Mouse (Mus musculus): ENCODE measurements at regions not wholly inside any gene's neighbourhood (a gene's known extent, or its start where the extent isn't known, plus 50 kb on each side); places are given as distances from the start of the nearest gene placed in this dataset.
A peak's percentile ranks its signal among the peaks of the same experiment; 100 is the strongest.
"Not testable (repeated sequence)": the region's sequence is repeated elsewhere in the genome, so short reads cannot be mapped to it uniquely, and the experiment has no call there.

- Histone ChIP-seq H3K36me3 (ENCODE audit: control insufficient read depth, insufficient read depth, low read length) (no peaks in the 10 kb centered on the region), H3K4me2 (no peak overlapping the region), H3K4me1 (ENCODE audit: control insufficient read depth, insufficient read depth, low read length) (no peaks in the 10 kb centered on the region), H3K27ac (ENCODE audit: low read depth, low read length) (no peak overlapping the region), H3K4me3 (ENCODE audit: low read depth, low read length) (no peak overlapping the region), H3K9ac (ENCODE audit: low read length) (no peak overlapping the region), H3K9me3 (ENCODE audit: control insufficient read depth, low read length) (no peaks in the 10 kb centered on the region), H3K27me3 (ENCODE audit: control insufficient read depth, insufficient read depth, low read length) (no peaks in the 10 kb centered on the region)
- no peak for DNase-seq (ENCODE audit: low spot score, missing footprints)
- no peak for ATAC-seq (ENCODE audit: low FRiP score)
- WGBS = 74% methylated on average over 4 of the region's 4 CpGs
Observed at GRCm38 (mm10) chr11:63238655-63239054, 109.9 kb downstream of the Pmp22 start.

- peaks cover 24% of the 10 kb centered on the region for H3K4me1 ChIP-seq (ENCODE audit: control insufficient read depth, insufficient read depth, low read length)
- no peak overlapping the region for H3K4me2 ChIP-seq
- DNase-seq (ENCODE audit: low spot score, missing footprints) (peak; percentile 85), ATAC-seq (ENCODE audit: low FRiP score) (no peak)
- no peak overlapping the region for H3K9ac ChIP-seq (ENCODE audit: low read length)
- WGBS = 57% methylated on average over 9 of the region's 9 CpGs
- H3K9me3 ChIP-seq (ENCODE audit: control insufficient read depth, low read length) = no peaks in the 10 kb centered on the region
- no peak overlapping the region for H3K27ac ChIP-seq (ENCODE audit: low read depth, low read length)
- H3K36me3 ChIP-seq (ENCODE audit: control insufficient read depth, insufficient read depth, low read length) = no peaks in the 10 kb centered on the region
- H3K4me3 ChIP-seq (ENCODE audit: low read depth, low read length) = no peak overlapping the region
- no peaks in the 10 kb centered on the region for H3K27me3 ChIP-seq (ENCODE audit: control insufficient read depth, insufficient read depth, low read length)
Observed at GRCm38 (mm10) chr11:63243906-63244416, 115.2 kb downstream of the Pmp22 start.

- Histone ChIP-seq H3K9me3 (ENCODE audit: control insufficient read depth, low read length) (no peaks in the 10 kb centered on the region), H3K27me3 (ENCODE audit: control insufficient read depth, insufficient read depth, low read length) (no peaks in the 10 kb centered on the region), H3K36me3 (ENCODE audit: control insufficient read depth, insufficient read depth, low read length) (no peaks in the 10 kb centered on the region), H3K4me1 (ENCODE audit: control insufficient read depth, insufficient read depth, low read length) (peaks cover 24% of the 10 kb centered on the region), H3K27ac (ENCODE audit: low read depth, low read length) (0 out of 2 replicates have a peak overlapping the region, but pooled peaks have one; percentile 25), H3K9ac (ENCODE audit: low read length) (no peak overlapping the region), H3K4me2 (no peak overlapping the region), H3K4me3 (ENCODE audit: low read depth, low read length) (no peak overlapping the region)
- ATAC-seq (ENCODE audit: low FRiP score) (0 out of 2 replicates have a peak, but pooled peaks have one; percentile 48), DNase-seq (ENCODE audit: low spot score, missing footprints) (no peak)
- WGBS = 71% methylated on average over 6 of the region's 6 CpGs
Observed at GRCm38 (mm10) chr11:63245041-63245440, 116.3 kb downstream of the Pmp22 start.

GRCm38 (mm10) chr11:63246052-63246661 is 117.4 kb downstream of the Pmp22 start:
- 28% methylated on average over 9 of the region's 9 CpGs for WGBS
- peak overlapping the region; percentile 40 for H3K27ac ChIP-seq (ENCODE audit: low read depth, low read length)
- H3K4me1 ChIP-seq (ENCODE audit: control insufficient read depth, insufficient read depth, low read length) = peaks cover 24% of the 10 kb centered on the region
- H3K27me3 ChIP-seq (ENCODE audit: control insufficient read depth, insufficient read depth, low read length) = no peaks in the 10 kb centered on the region
- DNase-seq (ENCODE audit: low spot score, missing footprints) = peak; percentile 91
- no peak overlapping the region for H3K9ac ChIP-seq (ENCODE audit: low read length)
- no peak overlapping the region for H3K4me3 ChIP-seq (ENCODE audit: low read depth, low read length)
- H3K36me3 ChIP-seq (ENCODE audit: control insufficient read depth, insufficient read depth, low read length) = no peaks in the 10 kb centered on the region
- peak; percentile 58 for ATAC-seq (ENCODE audit: low FRiP score)
- H3K9me3 ChIP-seq (ENCODE audit: control insufficient read depth, low read length) = no peaks in the 10 kb centered on the region
- H3K4me2 ChIP-seq = no peak overlapping the region

GRCm38 (mm10) chr11:63252012-63252856 is 123.5 kb downstream of the Pmp22 start:
- no peaks in the 10 kb centered on the region for H3K9me3 ChIP-seq (ENCODE audit: control insufficient read depth, low read length)
- ATAC-seq (ENCODE audit: low FRiP score) = no peak
- H3K27ac ChIP-seq (ENCODE audit: low read depth, low read length) = no peak overlapping the region
- H3K36me3 ChIP-seq (ENCODE audit: control insufficient read depth, insufficient read depth, low read length) = no peaks in the 10 kb centered on the region
- H3K4me1 ChIP-seq (ENCODE audit: control insufficient read depth, insufficient read depth, low read length) = no peaks in the 10 kb centered on the region
- no peaks in the 10 kb centered on the region for H3K27me3 ChIP-seq (ENCODE audit: control insufficient read depth, insufficient read depth, low read length)
- no peak for DNase-seq (ENCODE audit: low spot score, missing footprints)
- no peak overlapping the region for H3K4me3 ChIP-seq (ENCODE audit: low read depth, low read length)
- no peak overlapping the region for H3K4me2 ChIP-seq
- WGBS = 87% methylated on average over 8 of the region's 8 CpGs
- H3K9ac ChIP-seq (ENCODE audit: low read length) = no peak overlapping the region

GRCm38 (mm10) chr11:63252968-63253602 is 124.3 kb downstream of the Pmp22 start:
- Histone ChIP-seq H3K4me3 (ENCODE audit: low read depth, low read length) (no peak overlapping the region), H3K9me3 (ENCODE audit: control insufficient read depth, low read length) (no peaks in the 10 kb centered on the region), H3K27ac (ENCODE audit: low read depth, low read length) (no peak overlapping the region), H3K4me1 (ENCODE audit: control insufficient read depth, insufficient read depth, low read length) (no peaks in the 10 kb centered on the region), H3K36me3 (ENCODE audit: control insufficient read depth, insufficient read depth, low read length) (no peaks in the 10 kb centered on the region), H3K9ac (ENCODE audit: low read length) (no peak overlapping the region), H3K27me3 (ENCODE audit: control insufficient read depth, insufficient read depth, low read length) (no peaks in the 10 kb centered on the region), H3K4me2 (no peak overlapping the region)
- 72% methylated on average over 5 of the region's 5 CpGs for WGBS
- DNase-seq (ENCODE audit: low spot score, missing footprints) (no peak), ATAC-seq (ENCODE audit: low FRiP score) (no peak)

GRCm38 (mm10) chr11:63264432-63265061 is 135.8 kb downstream of the Pmp22 start:
- Histone ChIP-seq H3K4me2 (no peak overlapping the region), H3K4me1 (ENCODE audit: control insufficient read depth, insufficient read depth, low read length) (peaks cover 7% of the 10 kb centered on the region), H3K9me3 (ENCODE audit: control insufficient read depth, low read length) (no peaks in the 10 kb centered on the region), H3K27me3 (ENCODE audit: control insufficient read depth, insufficient read depth, low read length) (no peaks in the 10 kb centered on the region), H3K36me3 (ENCODE audit: control insufficient read depth, insufficient read depth, low read length) (no peaks in the 10 kb centered on the region), H3K4me3 (ENCODE audit: low read depth, low read length) (no peak overlapping the region), H3K9ac (ENCODE audit: low read length) (no peak overlapping the region), H3K27ac (ENCODE audit: low read depth, low read length) (no peak overlapping the region)
- DNase-seq (ENCODE audit: low spot score, missing footprints) = peak; percentile 85
- no peak for ATAC-seq (ENCODE audit: low FRiP score)
- 62% methylated on average over 9 of the region's 9 CpGs for WGBS

- ATAC-seq (ENCODE audit: low FRiP score); H3K4me3 ChIP-seq (ENCODE audit: low read depth, low read length); H3K27me3 ChIP-seq (ENCODE audit: control insufficient read depth, insufficient read depth, low read length); H3K9me3 ChIP-seq (ENCODE audit: control insufficient read depth, low read length); H3K9ac ChIP-seq (ENCODE audit: low read length); H3K4me2 ChIP-seq; H3K36me3 ChIP-seq (ENCODE audit: control insufficient read depth, insufficient read depth, low read length); H3K27ac ChIP-seq (ENCODE audit: low read depth, low read length): not testable (repeated sequence)
- H3K4me1 ChIP-seq (ENCODE audit: control insufficient read depth, insufficient read depth, low read length) = peaks cover 13% of the 10 kb centered on the region
- DNase-seq (ENCODE audit: low spot score, missing footprints) = peak; percentile 66
- 96% methylated on average over 2 of the region's 2 CpGs for WGBS
Observed at GRCm38 (mm10) chr11:63266290-63266689, 137.5 kb downstream of the Pmp22 start.
